Mouse (Mus musculus) ES-E14 (cell line): ENCODE measurements around the gene Wiz.

Experiments used
- CHD2 ChIP-seq: IDR thresholded peaks from 2 replicates; pipeline ENCODE4 v1.6.1; 2014; ENCODE audit warnings: mild to moderate bottlenecking, low read depth, low read length, inconsistent platforms
- MAFK ChIP-seq: IDR thresholded peaks from 2 replicates; pipeline ENCODE4 v1.6.1; 2014; ENCODE audit warnings: mild to moderate bottlenecking, low read depth, low read length, inconsistent platforms; ENCODE audit not compliant: insufficient read depth
- ZNF384 ChIP-seq: IDR thresholded peaks from 2 replicates; pipeline ENCODE4 v1.6.1; 2012; ENCODE audit warnings: low read depth, low read length, inconsistent platforms

DNA sequence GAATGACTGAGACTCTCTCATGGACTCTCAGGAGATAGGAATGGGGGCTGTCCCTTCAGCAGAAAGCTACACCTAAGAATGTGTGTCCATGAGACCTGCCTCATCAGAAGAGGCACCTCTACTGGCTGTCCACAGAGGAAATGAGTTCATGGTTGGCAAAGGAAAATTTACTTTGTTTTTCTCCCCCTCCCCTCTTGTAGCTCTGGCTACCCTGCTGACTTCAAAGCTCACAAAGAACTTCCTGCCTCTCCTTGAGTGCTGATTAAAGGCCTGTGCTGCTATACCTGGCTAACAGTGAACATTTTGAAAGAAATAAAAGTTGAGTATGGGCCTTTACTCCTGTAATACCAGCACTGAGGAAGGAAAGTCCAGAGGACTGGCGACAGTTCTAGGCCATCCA lies 48.1 kb downstream of the Wiz start:
- TF ChIP-seq MAFK (no peak), CHD2 (no peak), ZNF384 (no peak)
